Mouse (Mus musculus) MEL (cell line): ENCODE data around the gene Stox1. TPM values are rescaled to one million over a fixed set of nuclear protein-coding genes. Genes with fewer than 3 reads are reported as not detected.

Experiments
- DNase-seq: peaks from one replicate; pipeline ENCODE4 v3.0.0; 2011; ENCODE audit warnings: low read depth, low spot score
- H3K27ac ChIP-seq: 2 replicates; pipeline ENCODE4 v1.5.1; 2012; ENCODE audit warnings: low read depth, mild to moderate bottlenecking, control low read depth, low read length, moderate library complexity; ENCODE audit not compliant: control insufficient read depth
- H3K27me3 ChIP-seq, 2 experiments: fragments of 150-350 bp in 1 of 2; sonication (generic) in 1 of 2; 2 replicates each; pipeline ENCODE4 v1.6.1; 2012; ENCODE audit warnings: low read length in 2 of 2, mild to moderate bottlenecking in 2 of 2, improper control_type of control experiment in 1 of 2, moderate library complexity in 1 of 2; ENCODE audit not compliant: insufficient read depth in 2 of 2, control insufficient read depth in 1 of 2
- H3K36me3 ChIP-seq, 2 experiments: 2 replicates each; pipeline ENCODE4 v1.6.1; 2012 to 2014; ENCODE audit warnings: low read length in 2 of 2, improper control_type of control experiment in 1 of 2, inconsistent platforms in 1 of 2, mild to moderate bottlenecking in 1 of 2; ENCODE audit not compliant: insufficient read depth in 2 of 2, control insufficient read depth in 1 of 2
- H3K4me1 ChIP-seq, 2 experiments: fragments of 150-350 bp in 1 of 2; sonication (generic) in 1 of 2; 2 replicates each; pipeline ENCODE4 v1.6.1; 2012; ENCODE audit warnings: low read length in 2 of 2, improper control_type of control experiment in 1 of 2, mild to moderate bottlenecking in 1 of 2; ENCODE audit not compliant: insufficient read depth in 2 of 2, control insufficient read depth in 1 of 2
- H3K4me3 ChIP-seq, 2 experiments: fragments of 150-350 bp in 1 of 2; sonication (generic) in 1 of 2; 2 replicates each; pipeline ENCODE4 v1.5.1; 2012; ENCODE audit warnings: low read depth in 2 of 2, low read length in 2 of 2, mild to moderate bottlenecking in 2 of 2, moderate library complexity in 2 of 2, control low read depth in 1 of 2, improper control_type of control experiment in 1 of 2; ENCODE audit not compliant: control insufficient read depth in 1 of 2, insufficient read depth in 1 of 2
- H3K79me2 ChIP-seq: 2 replicates; pipeline ENCODE4 v1.6.1; 2012; ENCODE audit warnings: mild to moderate bottlenecking, low read length, moderate library complexity; ENCODE audit not compliant: control insufficient read depth, poor library complexity, insufficient read depth
- H3K9ac ChIP-seq: 2 replicates; pipeline ENCODE4 v1.6.1; 2012; ENCODE audit warnings: low read depth, mild to moderate bottlenecking, control low read depth, low read length, moderate library complexity; ENCODE audit not compliant: control insufficient read depth, poor library complexity, severe bottlenecking
- H3K9me3 ChIP-seq: fragments of 150-350 bp; sonication (generic); replicated peaks from 2 replicates; pipeline ENCODE4 v1.6.1; 2012; ENCODE audit warnings: mild to moderate bottlenecking, low read length, improper control_type of control experiment, moderate library complexity; ENCODE audit not compliant: insufficient read depth
- BHLHE40 ChIP-seq: IDR thresholded peaks from 2 replicates; pipeline ENCODE4 v1.6.1; 2012; ENCODE audit warnings: low read depth, mild to moderate bottlenecking, inconsistent platforms, low read length, improper control_type of control experiment, borderline replicate concordance
- CHD2 ChIP-seq: IDR thresholded peaks from 2 replicates; pipeline ENCODE4 v1.6.1; 2011; ENCODE audit warnings: low read length, improper control_type of control experiment
- CTCF ChIP-seq, 3 experiments: IDR thresholded peaks in 2 of 3; conservative IDR thresholded peaks in 1 of 3; 2 replicates each; pipeline ENCODE4 v1.5.1; 2011 to 2012; ENCODE audit warnings: low read length in 3 of 3, low read depth in 2 of 3, mild to moderate bottlenecking in 2 of 3, improper control_type of control experiment in 1 of 3, inconsistent platforms in 1 of 3, mixed read lengths in 1 of 3, moderate library complexity in 1 of 3; ENCODE audit not compliant: control insufficient read depth in 1 of 3, insufficient read depth in 1 of 3, poor library complexity in 1 of 3, severe bottlenecking in 1 of 3
- E2F4 ChIP-seq: IDR thresholded peaks from 2 replicates; pipeline ENCODE4 v1.6.1; 2011; ENCODE audit warnings: low read depth, low read length, improper control_type of control experiment, borderline replicate concordance
- ETS1 ChIP-seq: IDR thresholded peaks from 2 replicates; pipeline ENCODE4 v1.6.1; 2012; ENCODE audit warnings: low read depth, mild to moderate bottlenecking, inconsistent platforms, low read length, improper control_type of control experiment, moderate library complexity
- HCFC1 ChIP-seq: IDR thresholded peaks from 2 replicates; pipeline ENCODE4 v1.6.1; 2012; ENCODE audit warnings: low read depth, mild to moderate bottlenecking, inconsistent platforms, low read length, improper control_type of control experiment, moderate library complexity
- JUND ChIP-seq: IDR thresholded peaks from 2 replicates; pipeline ENCODE4 v1.6.1; 2011; ENCODE audit warnings: low read depth, mild to moderate bottlenecking, improper control_type of control experiment, low read length
- KAT2A ChIP-seq: conservative IDR thresholded peaks from 2 replicates; pipeline ENCODE4 v1.6.1; 2012; ENCODE audit warnings: low read depth, low read length, improper control_type of control experiment, inconsistent platforms
- MAZ ChIP-seq: IDR thresholded peaks from 2 replicates; pipeline ENCODE4 v1.6.1; 2012; ENCODE audit warnings: low read depth, mild to moderate bottlenecking, inconsistent platforms, low read length, improper control_type of control experiment
- MEF2A ChIP-seq: IDR thresholded peaks from 2 replicates; pipeline ENCODE4 v1.6.1; 2014; ENCODE audit warnings: low read depth, mild to moderate bottlenecking, inconsistent platforms, low read length, improper control_type of control experiment; ENCODE audit not compliant: poor library complexity, insufficient replicate concordance, severe bottlenecking; ENCODE audit errors: extremely low read depth
- MXI1 ChIP-seq: IDR thresholded peaks from 2 replicates; pipeline ENCODE4 v1.6.1; 2011; ENCODE audit warnings: mild to moderate bottlenecking, low read depth, low read length, improper control_type of control experiment
- MYC ChIP-seq: IDR thresholded peaks from 2 replicates; pipeline ENCODE4 v1.6.1; 2011; ENCODE audit warnings: low read depth, mild to moderate bottlenecking, low read length, improper control_type of control experiment, moderate library complexity
- RCOR1 ChIP-seq: IDR thresholded peaks from 2 replicates; pipeline ENCODE4 v1.6.1; 2012; ENCODE audit warnings: low read depth, mild to moderate bottlenecking, inconsistent platforms, low read length, improper control_type of control experiment
- SMC3 ChIP-seq: IDR thresholded peaks from 2 replicates; pipeline ENCODE4 v1.6.1; 2011; ENCODE audit warnings: low read depth, low read length, improper control_type of control experiment
- TBP ChIP-seq: IDR thresholded peaks from 2 replicates; pipeline ENCODE4 v1.8.0; 2011; ENCODE audit warnings: low read depth, low read length, improper control_type of control experiment
- TCF12 ChIP-seq: IDR thresholded peaks from 2 replicates; pipeline ENCODE4 v1.6.1; 2014; ENCODE audit warnings: low read depth, mild to moderate bottlenecking, inconsistent platforms, low read length, improper control_type of control experiment, moderate library complexity
- USF2 ChIP-seq, 2 experiments: IDR thresholded peaks; 2 replicates each; pipeline ENCODE4 v1.6.1; 2011 to 2012; ENCODE audit warnings: improper control_type of control experiment in 2 of 2, low read length in 2 of 2, borderline replicate concordance in 1 of 2, inconsistent platforms in 1 of 2, low read depth in 1 of 2, mild to moderate bottlenecking in 1 of 2; ENCODE audit not compliant: insufficient read depth in 1 of 2
- ZKSCAN1 ChIP-seq: IDR thresholded peaks from 2 replicates; pipeline ENCODE4 v1.6.1; 2012; ENCODE audit warnings: low read depth, mild to moderate bottlenecking, inconsistent platforms, low read length, improper control_type of control experiment, moderate library complexity
- ZNF384 ChIP-seq: IDR thresholded peaks from 2 replicates; pipeline ENCODE4 v1.6.1; 2012; ENCODE audit warnings: low read depth, mild to moderate bottlenecking, inconsistent platforms, low read length, improper control_type of control experiment
- polyA plus RNA-seq, 2 experiments: library from polyadenylated mRNA; stranded (reverse) in 1 of 2; unstranded in 1 of 2; fragments of >175 nt in 1 of 2; fragments of >200 nt in 1 of 2; gene quantifications; 2 replicates each; pipeline versions ENCODE4 v1.2.1 to v1.2.4; 2012; ENCODE audit warnings: low replicate concordance in 2 of 2, low read depth in 1 of 2; ENCODE audit not compliant: insufficient read length in 2 of 2, insufficient read depth in 1 of 2, missing spikeins in 1 of 2
- total RNA-seq: library from RNA; depleted of rRNA; stranded (reverse); fragments of 300-350 nt; gene quantifications from 2 replicates; pipeline ENCODE4 v1.2.3, GENCODE M21; 2012

Stox1 gene
- total and polyA plus RNA-seq, 3 experiments: not detected

GRCm38 (mm10) chr10:62724936-62725335 lies 992 bp downstream of the Stox1 start:
- Histone ChIP-seq H3K4me3 (no peak overlapping the region), H3K9me3 (no peaks in the 10 kb centered on the region), H3K27me3 (peaks cover 0 to 22% of the 10 kb centered on the region in 2 experiments), H3K36me3 (no peaks in the 10 kb centered on the region; a peak in 1 of 4 replicates), H3K79me2 (no peaks in the 10 kb centered on the region), H3K4me1 (peaks cover 0 to 2% of the 10 kb centered on the region in 2 experiments; a peak in 1 of 4 replicates), H3K27ac (no peak overlapping the region), H3K9ac (no peak overlapping the region)
- no peak for TF ChIP-seq MXI1
- TF ChIP-seq ETS1: no peak
- TF ChIP-seq BHLHE40: no peak
- no peak for DNase-seq

- Histone ChIP-seq H3K9me3 (no peaks in the 10 kb centered on the region), H3K9ac (no peak overlapping the region), H3K4me1 (peaks cover 0 to 2% of the 10 kb centered on the region in 2 experiments; a peak in 1 of 4 replicates), H3K79me2 (no peaks in the 10 kb centered on the region)
- DNase-seq: no peak
- TF ChIP-seq HCFC1 (no peak), CHD2 (no peak), MYC (no peak), ZNF384 (no peak), ZKSCAN1 (no peak), MAZ (no peak), TBP (no peak), USF2 (IDR thresholded peaks at IDR 0.05; ENCODE audit: borderline replicate concordance in 1 of 2, insufficient read depth in 1 of 2, low read depth in 1 of 2, low read length in 2 of 2) (no peak), E2F4 (no peak), TCF12 (no peak), SMC3 (no peak), BHLHE40 (no peak), MEF2A (no peak), CTCF (IDR thresholded peaks at IDR 0.05 in 2 of 3, conservative IDR thresholded peaks at IDR 0.05 in 1 of 3; ENCODE audit: control insufficient read depth in 1 of 3, insufficient read depth in 1 of 3, low read depth in 2 of 3, low read length in 3 of 3, poor library complexity in 1 of 3, severe bottlenecking in 1 of 3) (no peak), JUND (no peak), RCOR1 (no peak), KAT2A (no peak), ETS1 (no peak)
- TF ChIP-seq, all 39 proteins: peak for 0
- Histone ChIP-seq H3K4me3 (no peak overlapping the region), H3K36me3 (no peaks in the 10 kb centered on the region; a peak in 1 of 4 replicates), H3K27ac (no peak overlapping the region), H3K27me3 (peaks cover 0 to 22% of the 10 kb centered on the region in 2 experiments)
Measured at GRCm38 (mm10) chr10:62722701-62723100, 3.2 kb downstream of the Stox1 start.
